Mouse (Mus musculus) neural tube, embryonic 15.5 days (tissue): Measurements from ENCODE around the gene A430033K04Rik. TPM values are rescaled to one million over a fixed set of nuclear protein-coding genes. Genes with fewer than 3 reads are reported as not detected.

Source experiments
- microRNA-seq: library from miRNA; unstranded; fragments of <30 nt; microRNA quantifications from one replicate; pipeline ENCODE4, GENCODE M21; 2017
- polyA plus RNA-seq: library from polyadenylated mRNA; unstranded; fragments of >200 nt; fragmentation: Nextera tagmentation; extraction: Ambion mirVana; gene quantifications from 2 replicates; pipeline ENCODE4 v1.2.1, GENCODE M21; 2015

The A430033K04Rik gene
- polyA plus RNA-seq, 1 experiment from 2014 or later = 22.2 TPM

Small RNA genes lying within 50 kb of the gene (microRNA-seq; reads per million reads assigned to microRNA genes)
- gene Gm24082 = not detected

Other genes starting within 250 kb of the A430033K04Rik start
- gene Zfp157, start 181.4 kb upstream of the A430033K04Rik start, polyA plus RNA-seq = 50.8 and 58.1 TPM in 2 replicates
- 0.20 TPM in 1 of 2 replicates, not detected in the other for gene 1700123K08Rik, start 58.1 kb upstream of the A430033K04Rik start, polyA plus RNA-seq
- gene Zfp68, start 3.1 kb upstream of the A430033K04Rik start, polyA plus RNA-seq = 66.9 and 69.6 TPM in 2 replicates
- 43.6 and 57.9 TPM in 2 replicates for gene Fam20c, start 131.7 kb downstream of the A430033K04Rik start, polyA plus RNA-seq
- not detected in 2 replicates for gene Gm5294, start 197.2 kb downstream of the A430033K04Rik start, polyA plus RNA-seq